Mouse (Mus musculus) embryonic facial prominence, embryonic 14.5 days (tissue): Measurements from ENCODE around the gene Gm2016. TPM values are rescaled to one million over a fixed set of nuclear protein-coding genes. Genes with fewer than 3 reads are reported as not detected.
"Not testable (repeated sequence)": the region's sequence is repeated elsewhere in the genome, so short reads cannot be mapped to it uniquely, and the experiment has no call there.

Experiments used
- ATAC-seq: fragments of 200-750 bp; cut with Nextera tagmentation; 2 replicates; pipeline ENCODE4 v1.8.0; 2017; ENCODE audit warnings: low read depth, moderate number of reproducible peaks, moderate TSS enrichment
- DNase-seq: peaks from one replicate; pipeline ENCODE4 v3.0.0-alpha.2; 2015; ENCODE audit warnings: low spot score
- H3K27ac ChIP-seq: fragments of 300-500 bp; sonication (generic); replicated peaks from 2 replicates; pipeline ENCODE4 v1.5.1; 2014; ENCODE audit warnings: low read depth, mild to moderate bottlenecking, low read length, moderate library complexity
- H3K27me3 ChIP-seq: fragments of 300-500 bp; sonication (generic); replicated peaks from 2 replicates; pipeline ENCODE4 v1.6.1; 2014; ENCODE audit warnings: low read length; ENCODE audit not compliant: control insufficient read depth, insufficient read depth
- H3K36me3 ChIP-seq: fragments of 300-500 bp; sonication (generic); 2 replicates; pipeline ENCODE4 v1.6.1; 2014; ENCODE audit warnings: low read length, mixed read lengths; ENCODE audit not compliant: control insufficient read depth, insufficient read depth
- H3K4me1 ChIP-seq: fragments of 300-500 bp; sonication (generic); 2 replicates; pipeline ENCODE4 v1.6.1; 2014; ENCODE audit warnings: antibody characterized with exemption, low read length; ENCODE audit not compliant: control insufficient read depth, insufficient read depth
- H3K4me2 ChIP-seq: fragments of 300-500 bp; sonication (generic); 2 replicates; pipeline ENCODE4 v1.6.1; 2014; ENCODE audit warnings: low read depth, mild to moderate bottlenecking, low read length, moderate library complexity, mixed read lengths
- H3K4me3 ChIP-seq: fragments of 300-500 bp; sonication (generic); 2 replicates; pipeline ENCODE4 v1.5.1; 2014; ENCODE audit warnings: low read depth, mild to moderate bottlenecking, low read length
- H3K9ac ChIP-seq: fragments of 300-500 bp; sonication (generic); 2 replicates; pipeline ENCODE4 v1.6.1; 2014; ENCODE audit warnings: low read depth, mild to moderate bottlenecking, low read length, moderate library complexity, mixed read lengths
- H3K9me3 ChIP-seq: fragments of 300-500 bp; sonication (generic); 2 replicates; pipeline ENCODE4 v1.6.1; 2016; ENCODE audit warnings: low read length; ENCODE audit not compliant: control insufficient read depth
- WGBS: fragments of 180-500 bp; shearing (Covaris S2); extraction: QIAGEN DNeasy Blood & Tissue Kit; methylation state at CpG from one replicate; pipeline ENCODE4 v1.1.7; 2014; 5-methylcytosine and 5-hydroxymethylcytosine counted together
- polyA plus RNA-seq: library from polyadenylated mRNA; unstranded; fragments of >200 nt; fragmentation: Nextera tagmentation; extraction: Ambion mirVana; gene quantifications from 2 replicates; pipeline ENCODE4 v1.2.1, GENCODE M21; 2014

The Gm2016 gene
- polyA plus RNA-seq, 1 experiment from 2014 or later, result not detected

- H3K4me1 ChIP-seq, H3K9me3 ChIP-seq, DNase-seq, H3K4me2 ChIP-seq, ATAC-seq, H3K4me3 ChIP-seq, H3K27me3 ChIP-seq, H3K36me3 ChIP-seq, H3K9ac ChIP-seq, H3K27ac ChIP-seq: not testable (repeated sequence)
- 75% methylated on average over 2 of the region's 2 CpGs for WGBS
Measured at GRCm38 (mm10) chr12:87919721-87920120, 45.8 kb downstream of the Gm2016 start, which contains the start of gene Gm2035. Gene Gm2035 (minus strand): TSS chr12:87919857.

Other genes with a start within 250 kb of the Gm2016 start
- not detected in 2 replicates for gene Gm16381, start 229.5 kb upstream of the Gm2016 start, polyA plus RNA-seq
- gene Gm21319, start 98.3 kb upstream of the Gm2016 start, polyA plus RNA-seq, result not detected in 2 replicates
- not detected in 2 replicates for gene Gm21936, start 78.6 kb upstream of the Gm2016 start, polyA plus RNA-seq
- not detected in 2 replicates for gene BB287469, start 57.5 kb upstream of the Gm2016 start, polyA plus RNA-seq
- gene Gm2001, start 31.7 kb upstream of the Gm2016 start, polyA plus RNA-seq, result not detected in 2 replicates
- gene Gm2022, start 21.3 kb downstream of the Gm2016 start, polyA plus RNA-seq, result not detected in 2 replicates
- gene Gm2035, start 45.8 kb downstream of the Gm2016 start, polyA plus RNA-seq, result not detected in 2 replicates
- gene Gm2042, start 80.0 kb downstream of the Gm2016 start, polyA plus RNA-seq, result not detected in 2 replicates
- not detected in 2 replicates for gene Gm2075, start 137.8 kb downstream of the Gm2016 start, polyA plus RNA-seq
- gene Gm6803, start 144.7 kb downstream of the Gm2016 start, polyA plus RNA-seq, result not detected in 2 replicates
- not detected in 2 replicates for gene Gm2056, start 152.9 kb downstream of the Gm2016 start, polyA plus RNA-seq
- gene Gm16368, start 209.6 kb downstream of the Gm2016 start, polyA plus RNA-seq, result not detected in 2 replicates